Mouse (Mus musculus) ES-Bruce4 (cell line): ENCODE data around the gene Gm20532. TPM values are rescaled to one million over a fixed set of nuclear protein-coding genes. Genes with fewer than 3 reads are reported as not detected.
"Not testable (repeated sequence)": the region's sequence is repeated elsewhere in the genome, so short reads cannot be mapped to it uniquely, and the experiment has no call there.

Source experiments
- H3K27ac ChIP-seq: 2 replicates; pipeline ENCODE4 v1.5.1; 2012; ENCODE audit warnings: low read length, inconsistent platforms; ENCODE audit not compliant: insufficient read depth
- H3K27me3 ChIP-seq: 2 replicates; pipeline ENCODE4 v1.6.1; 2012; ENCODE audit warnings: mild to moderate bottlenecking, low read length, inconsistent platforms; ENCODE audit not compliant: control insufficient read depth, poor library complexity, insufficient read depth, severe bottlenecking
- H3K36me3 ChIP-seq: 2 replicates; pipeline ENCODE4 v1.6.1; 2012; ENCODE audit warnings: inconsistent platforms, mild to moderate bottlenecking, low read length, moderate library complexity; ENCODE audit not compliant: control insufficient read depth, poor library complexity, insufficient read depth, severe bottlenecking
- H3K4me1 ChIP-seq: one replicate; pipeline ENCODE4 v1.8.1; 2011; ENCODE audit warnings: low read length; ENCODE audit not compliant: control insufficient read depth, insufficient read depth
- H3K4me3 ChIP-seq: 2 replicates; pipeline ENCODE4 v1.5.1; 2011; ENCODE audit warnings: low read depth, mild to moderate bottlenecking, low read length
- H3K9ac ChIP-seq: 2 replicates; pipeline ENCODE4 v1.6.1; 2012; ENCODE audit warnings: low read depth, mild to moderate bottlenecking, inconsistent platforms; ENCODE audit not compliant: poor library complexity, severe bottlenecking
- H3K9me3 ChIP-seq: replicated peaks from 2 replicates; pipeline ENCODE4 v1.6.1; 2012; ENCODE audit warnings: mild to moderate bottlenecking, low read length, inconsistent platforms; ENCODE audit not compliant: control insufficient read depth, poor library complexity, insufficient read depth, severe bottlenecking
- CTCF ChIP-seq: IDR thresholded peaks from one replicate; pipeline ENCODE4 v1.8.1; 2011; ENCODE audit warnings: low read depth, low read length
- EP300 ChIP-seq: IDR thresholded peaks from 2 replicates; pipeline ENCODE4 v1.6.1; 2011; ENCODE audit warnings: low read depth, low read length; ENCODE audit not compliant: insufficient read depth
- POLR2A ChIP-seq: IDR thresholded peaks from one replicate; pipeline ENCODE4 v1.8.1; 2011; ENCODE audit warnings: low read length; ENCODE audit not compliant: insufficient read depth
- polyA plus RNA-seq: library from polyadenylated mRNA; stranded (reverse); fragments of >200 nt; gene quantifications from 2 replicates; pipeline ENCODE4 v1.2.4, GENCODE M21; 2011; ENCODE audit warnings: low read depth; ENCODE audit not compliant: missing spikeins, insufficient read depth, insufficient read length

The Gm20532 gene
- polyA plus RNA-seq, 1 experiment: not detected

DNA sequence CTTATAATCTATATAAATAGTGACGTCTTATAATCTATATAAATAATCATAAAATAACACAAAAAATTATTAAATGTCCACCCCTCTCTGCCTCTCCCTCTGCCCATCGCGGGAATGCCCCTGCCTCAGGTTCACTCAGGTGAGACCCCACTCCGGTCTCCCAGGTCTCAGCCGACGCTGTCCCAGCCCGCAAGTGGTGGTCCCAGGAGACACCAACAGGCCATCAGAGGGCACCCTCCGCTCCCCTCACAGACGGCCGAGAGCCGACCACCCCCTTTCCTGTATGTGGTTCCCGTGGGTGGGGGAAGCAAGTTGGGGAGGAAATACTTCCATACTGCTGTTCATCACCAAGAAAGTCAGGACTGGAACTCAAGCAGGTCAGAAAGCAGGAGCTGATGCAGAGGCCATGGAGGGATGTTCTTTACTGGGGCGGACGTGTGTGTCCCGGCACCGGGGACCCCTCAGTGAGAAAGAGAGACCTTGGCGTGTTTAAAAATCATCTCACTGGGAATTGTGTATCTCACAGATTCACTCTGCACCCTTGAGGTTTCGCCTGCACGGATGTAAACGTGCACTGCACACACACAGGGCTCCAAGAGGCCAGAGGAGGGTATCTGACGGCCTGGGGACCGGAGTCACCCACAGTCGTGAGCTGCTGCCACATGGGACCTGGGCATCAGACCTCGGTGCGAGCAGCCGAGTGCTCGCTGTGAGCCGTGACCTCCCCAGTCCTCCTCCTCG lies 75.5 kb downstream of the Gm20532 start:
- H3K9me3 ChIP-seq: peaks cover 13% of the 10 kb centered on the region
- no peaks in the 10 kb centered on the region for H3K27me3 ChIP-seq
- no peak overlapping the region for H3K4me3 ChIP-seq
- H3K4me1 ChIP-seq: no peaks in the 10 kb centered on the region
- H3K9ac ChIP-seq: 0 out of 2 replicates have a peak overlapping the region, but pooled peaks have one; percentile 0
- no peaks in the 10 kb centered on the region for H3K36me3 ChIP-seq
- H3K27ac ChIP-seq: no peak overlapping the region
- TF ChIP-seq EP300 (no peak), POLR2A (no peak), CTCF (peak; percentile 45)

GRCm38 (mm10) chr2:26662509-26662882 lies 76.1 kb downstream of the Gm20532 start:
- TF ChIP-seq CTCF: no peak

DNA sequence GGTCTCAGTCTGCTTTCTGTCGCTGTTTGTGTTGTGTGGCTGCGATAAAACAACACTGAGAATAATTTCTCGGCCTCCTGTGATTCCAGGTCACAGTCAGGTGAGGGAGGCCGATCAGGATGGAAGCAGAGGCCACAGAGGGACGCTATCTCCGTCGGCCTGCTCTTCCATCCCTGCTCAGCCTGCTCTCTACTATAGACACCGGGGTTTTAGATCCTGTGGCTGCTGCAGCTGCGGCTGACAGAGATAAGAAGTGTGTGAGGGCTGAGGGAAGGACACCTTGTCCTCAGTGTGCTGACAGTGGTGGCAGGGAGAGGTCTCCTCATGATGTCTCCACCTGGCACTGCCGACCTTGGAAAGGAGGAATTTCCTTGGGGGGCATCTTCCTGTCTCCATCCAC lies 76.7 kb downstream of the Gm20532 start:
- H3K4me1 ChIP-seq: no peaks in the 10 kb centered on the region
- TF ChIP-seq EP300: no peak
- TF ChIP-seq POLR2A: no peak
- no peak for TF ChIP-seq CTCF
- H3K4me3 ChIP-seq: no peak overlapping the region
- no peak overlapping the region for H3K27ac ChIP-seq
- no peak overlapping the region for H3K9ac ChIP-seq
- no peaks in the 10 kb centered on the region for H3K27me3 ChIP-seq
- peaks cover 13% of the 10 kb centered on the region for H3K9me3 ChIP-seq
- H3K36me3 ChIP-seq: no peaks in the 10 kb centered on the region

More at GRCm38 (mm10) chr2:26662509-26662882, 76.1 kb downstream of the Gm20532 start:
- Histone ChIP-seq H3K36me3 (no peaks in the 10 kb centered on the region), H3K9ac (no peak overlapping the region), H3K9me3 (peaks cover 13% of the 10 kb centered on the region), H3K27ac (no peak overlapping the region), H3K4me1 (no peaks in the 10 kb centered on the region), H3K27me3 (no peaks in the 10 kb centered on the region), H3K4me3 (no peak overlapping the region)

GRCm38 (mm10) chr2:26663551-26663950 lies 77.1 kb downstream of the Gm20532 start:
- not testable (repeated sequence) for H3K9ac ChIP-seq, H3K4me1 ChIP-seq, H3K27ac ChIP-seq, H3K27me3 ChIP-seq, H3K36me3 ChIP-seq, H3K4me3 ChIP-seq
- peaks cover 13% of the 10 kb centered on the region for H3K9me3 ChIP-seq
- peak; percentile 16 for TF ChIP-seq CTCF

DNA sequence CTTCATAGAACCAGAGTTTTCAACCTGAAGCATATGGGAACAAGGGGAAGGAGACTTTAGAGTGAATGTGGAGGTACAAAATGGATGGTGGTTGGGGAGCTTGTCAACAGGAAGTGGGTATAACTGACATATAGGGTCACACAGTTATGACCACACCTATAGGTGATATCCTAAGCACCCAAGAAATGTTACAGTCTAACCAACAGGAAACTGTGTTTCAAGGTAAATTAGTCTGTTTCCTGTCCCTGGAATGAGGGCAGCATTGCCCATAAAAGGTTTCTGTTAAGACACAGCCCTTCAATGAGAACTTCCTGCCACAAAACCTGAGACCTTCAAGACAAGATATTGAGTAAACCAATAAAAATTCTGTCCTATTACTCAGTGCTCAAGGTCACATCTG lies 82.3 kb downstream of the Gm20532 start:
- Histone ChIP-seq H3K36me3 (no peaks in the 10 kb centered on the region), H3K4me3 (no peak overlapping the region), H3K27ac (no peak overlapping the region), H3K4me1 (no peaks in the 10 kb centered on the region), H3K9me3 (peaks cover 11% of the 10 kb centered on the region), H3K9ac (no peak overlapping the region), H3K27me3 (no peaks in the 10 kb centered on the region)
- no peak for TF ChIP-seq POLR2A

DNA sequence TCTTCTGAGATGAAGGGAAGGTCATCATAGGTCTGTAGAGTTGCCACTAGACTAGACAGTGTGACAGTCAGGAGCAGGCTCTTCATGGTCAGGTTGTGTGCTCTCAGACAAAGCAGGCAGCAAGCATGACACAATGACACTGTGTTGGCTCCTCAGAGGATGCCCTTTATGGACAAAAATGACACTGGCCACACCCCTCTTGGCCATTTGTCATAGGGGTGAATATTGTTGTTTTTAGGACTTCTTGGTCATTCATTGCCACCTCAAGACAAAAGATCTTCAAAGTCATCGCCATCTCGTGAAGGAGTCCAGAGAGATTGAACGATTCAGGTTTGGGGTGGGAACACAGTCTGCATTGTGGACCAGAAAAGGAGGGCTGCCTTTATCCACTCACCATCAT lies 84.7 kb downstream of the Gm20532 start, which contains the start of gene Lcn4:
Gene Lcn4 (minus strand): TSS at position 101 of the 400 bp plus-strand sequence.
- Histone ChIP-seq H3K27ac (no peak within 1 kb of the TSS), H3K9me3 (no peaks in the 10 kb centered on the region; the same call in 1 of the 2 replicates), H3K27me3 (no peaks in the 10 kb centered on the region), H3K9ac (no peak within 1 kb of the TSS), H3K4me1 (no peaks in the 10 kb centered on the region), H3K36me3 (no peaks in the 10 kb centered on the region), H3K4me3 (no peak within 1 kb of the TSS)
- TF ChIP-seq CTCF: no peak
- no peak for TF ChIP-seq EP300
- TF ChIP-seq POLR2A: no peak

Other genes starting within 250 kb of the Gm20532 start
- 9.8 and 10.4 TPM in 2 replicates for gene Dnlz, start 234.5 kb upstream of the Gm20532 start, polyA plus RNA-seq
- not detected in 2 replicates for gene Card9, start 225.7 kb upstream of the Gm20532 start, polyA plus RNA-seq
- 51.4 and 54.3 TPM in 2 replicates for gene Snapc4, start 206.0 kb upstream of the Gm20532 start, polyA plus RNA-seq
- gene Entr1, start 197.3 kb upstream of the Gm20532 start, polyA plus RNA-seq: 68.4 and 83.0 TPM in 2 replicates
- 161 and 167 TPM in 2 replicates for gene Pmpca, start 197.3 kb upstream of the Gm20532 start, polyA plus RNA-seq
- 7.3 and 15.3 TPM in 2 replicates for gene Inpp5e, start 177.4 kb upstream of the Gm20532 start, polyA plus RNA-seq
- 51.5 and 55.5 TPM in 2 replicates for gene Sec16a, start 141.4 kb upstream of the Gm20532 start, polyA plus RNA-seq
- 31.1 and 31.9 TPM in 2 replicates for gene Notch1, start 70.0 kb upstream of the Gm20532 start, polyA plus RNA-seq
- 37.7 and 41.1 TPM in 2 replicates for gene Egfl7, start 6.6 kb upstream of the Gm20532 start, polyA plus RNA-seq
- 19.7 and 21.0 TPM in 2 replicates for gene Agpat2, start 17.8 kb downstream of the Gm20532 start, polyA plus RNA-seq
- 4.9 and 5.3 TPM in 2 replicates for gene Fam69b, start 41.8 kb downstream of the Gm20532 start, polyA plus RNA-seq
- gene Lcn4, start 84.6 kb downstream of the Gm20532 start, polyA plus RNA-seq: not detected in 2 replicates